Mouse (Mus musculus) hindbrain, postnatal 0 days (tissue): Measurements from ENCODE around the gene 4931429L15Rik. TPM values are rescaled to one million over a fixed set of nuclear protein-coding genes. Genes with fewer than 3 reads are reported as not detected.
A peak's percentile ranks its signal among the peaks of the same experiment; 100 is the strongest.

Source experiments
- ATAC-seq: fragments of 200-750 bp; cut with Nextera tagmentation; 2 replicates; pipeline ENCODE4 v1.8.0; 2017; ENCODE audit warnings: mild to moderate bottlenecking, moderate TSS enrichment, moderate library complexity
- DNase-seq: peaks from one replicate; pipeline ENCODE4 v3.0.0-alpha.2; 2015; ENCODE audit warnings: low spot score
- H3K27ac ChIP-seq: fragments of 300-500 bp; sonication (generic); 2 replicates; pipeline ENCODE4 v1.5.1; 2014; ENCODE audit warnings: mild to moderate bottlenecking
- H3K27me3 ChIP-seq: fragments of 300-500 bp; sonication (generic); 2 replicates; pipeline ENCODE4 v1.6.1; 2014; ENCODE audit warnings: low read length, mixed read lengths; ENCODE audit not compliant: insufficient read depth
- H3K36me3 ChIP-seq: fragments of 300-500 bp; sonication (generic); 2 replicates; pipeline ENCODE4 v1.6.1; 2014; ENCODE audit warnings: low read length, mixed read lengths; ENCODE audit not compliant: insufficient read depth
- H3K4me1 ChIP-seq: fragments of 300-500 bp; sonication (generic); 2 replicates; pipeline ENCODE4 v1.6.1; 2014; ENCODE audit warnings: antibody characterized with exemption, low read length, mixed read lengths; ENCODE audit not compliant: insufficient read depth
- H3K4me2 ChIP-seq: fragments of 300-500 bp; sonication (generic); 2 replicates; pipeline ENCODE4 v1.6.1; 2014; ENCODE audit warnings: low read depth, mild to moderate bottlenecking, low read length, moderate library complexity, mixed read lengths
- H3K4me3 ChIP-seq: fragments of 300-500 bp; sonication (generic); 2 replicates; pipeline ENCODE4 v1.5.1; 2014; ENCODE audit warnings: low read length
- H3K9ac ChIP-seq: fragments of 300-500 bp; sonication (generic); replicated peaks from 2 replicates; pipeline ENCODE4 v1.6.1; 2014; ENCODE audit warnings: mild to moderate bottlenecking, low read length, moderate library complexity, mixed read lengths
- H3K9me3 ChIP-seq: fragments of 300-500 bp; sonication (generic); 2 replicates; pipeline ENCODE4 v1.6.1; 2016; ENCODE audit warnings: low read length, mixed read lengths
- CTCF ChIP-seq: IDR thresholded peaks from 2 replicates; pipeline ENCODE4 v1.5.1; 2016; ENCODE audit warnings: antibody characterized with exemption, control low read depth, low read depth
- WGBS: fragments of 180-500 bp; shearing (Covaris S2); extraction: QIAGEN DNeasy Blood & Tissue Kit; methylation state at CpG from one replicate; pipeline ENCODE4 v1.1.7; 2014; 5-methylcytosine and 5-hydroxymethylcytosine counted together
- polyA plus RNA-seq: library from polyadenylated mRNA; unstranded; fragments of >200 nt; fragmentation: Nextera tagmentation; extraction: Ambion mirVana; gene quantifications from 2 replicates; pipeline ENCODE4 v1.2.1, GENCODE M21; 2015
- total RNA-seq: library from RNA; depleted of rRNA; stranded (reverse); fragments of >200 nt; gene quantifications from 2 replicates; pipeline ENCODE4 v1.2.3, GENCODE M21; 2014

The 4931429L15Rik gene
- total and polyA plus RNA-seq, 2 experiments from 2014 or later, result not detected

DNA sequence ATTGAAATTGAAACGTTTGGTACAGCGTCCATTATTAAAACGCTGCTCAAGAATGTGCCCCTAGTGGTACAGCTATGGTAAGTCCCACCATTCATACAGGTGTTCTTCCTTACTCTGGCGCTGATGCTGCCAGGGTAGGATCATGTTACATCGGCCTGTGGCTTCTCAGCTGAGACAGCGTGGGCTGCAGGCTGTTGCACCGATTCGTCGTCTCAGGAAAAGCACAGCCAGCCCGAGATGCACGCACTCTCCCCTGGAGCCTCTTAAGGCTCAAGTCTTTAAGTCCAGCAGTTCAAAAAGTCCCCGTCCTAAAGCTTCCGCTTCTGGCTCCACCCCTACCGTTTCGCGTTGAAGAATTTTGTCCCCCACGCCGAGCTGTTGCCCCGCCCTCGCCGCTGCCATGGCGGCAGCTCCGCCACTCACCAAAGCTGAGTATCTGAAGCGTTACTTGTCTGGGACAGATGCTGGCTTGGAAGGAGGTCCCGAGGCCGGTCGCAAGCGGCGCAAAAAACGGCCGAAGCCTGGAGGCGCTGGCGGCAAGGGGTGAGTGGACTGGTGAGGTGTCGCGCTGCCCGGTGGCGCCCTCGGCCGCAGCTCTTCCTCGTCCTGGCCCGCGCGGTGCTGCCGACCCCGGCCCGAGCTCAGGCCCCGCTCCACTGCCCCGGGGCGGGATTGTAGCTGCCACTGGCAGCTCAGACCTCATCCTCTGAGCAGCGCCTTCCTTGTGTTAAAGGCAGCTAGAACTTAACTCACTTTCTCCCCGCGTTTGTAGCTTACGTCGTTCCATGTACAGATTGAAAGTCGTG, 37.0 kb downstream of the 4931429L15Rik start, which contains the start of gene Bud13:
Gene Bud13 (plus strand): TSS at position 378 of the 806 bp plus-strand sequence.
- H3K27ac ChIP-seq, result peak within 1 kb of the TSS; percentile 81
- H3K4me2 ChIP-seq, result peak within 1 kb of the TSS; percentile 53
- H3K36me3 ChIP-seq, result peaks cover 38% of the 10 kb centered on the region
- ATAC-seq (peak; percentile 95), DNase-seq (peak; percentile 94)
- peak within 1 kb of the TSS; percentile 89 for H3K4me3 ChIP-seq
- peak within 1 kb of the TSS; percentile 85 for H3K9ac ChIP-seq
- under 1% methylated on average over 55 of the region's 55 CpGs for WGBS
- peaks cover 6% of the 10 kb centered on the region for H3K4me1 ChIP-seq
- H3K27me3 ChIP-seq, result no peaks in the 10 kb centered on the region
- H3K9me3 ChIP-seq, result no peaks in the 10 kb centered on the region
- peak; percentile 83 for TF ChIP-seq CTCF

DNA sequence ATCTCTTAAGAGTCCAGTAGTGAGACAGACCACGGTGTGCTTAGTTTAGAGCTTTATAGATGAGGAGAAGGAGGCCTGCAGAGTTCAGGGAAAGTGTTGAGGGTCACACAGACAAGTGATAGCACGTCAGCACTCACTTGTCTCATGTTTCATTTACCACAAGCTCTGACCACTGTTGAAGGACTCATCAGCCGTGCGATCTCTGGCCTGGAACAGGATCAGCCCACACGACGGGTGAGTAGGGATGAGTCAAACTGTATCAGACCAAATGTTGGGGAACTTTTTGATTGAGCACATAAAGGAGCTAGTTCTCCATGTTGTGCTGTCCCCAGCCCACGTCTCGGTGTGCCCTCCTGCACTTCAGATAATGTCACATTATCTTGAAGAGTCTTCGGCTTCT, 45.3 kb downstream of the 4931429L15Rik start:
- H3K36me3 ChIP-seq, result peaks cover 39% of the 10 kb centered on the region
- ATAC-seq (no peak), DNase-seq (no peak)
- H3K9ac ChIP-seq, result no peak overlapping the region
- no peak overlapping the region for H3K4me3 ChIP-seq
- no peak overlapping the region for H3K27ac ChIP-seq
- H3K4me2 ChIP-seq, result no peak overlapping the region
- WGBS, result 92% methylated on average over 9 of the region's 9 CpGs
- no peaks in the 10 kb centered on the region for H3K9me3 ChIP-seq
- H3K27me3 ChIP-seq, result no peaks in the 10 kb centered on the region
- H3K4me1 ChIP-seq, result peaks cover 5% of the 10 kb centered on the region; the same call in 1 of the 2 replicates
- no peak for TF ChIP-seq CTCF

DNA sequence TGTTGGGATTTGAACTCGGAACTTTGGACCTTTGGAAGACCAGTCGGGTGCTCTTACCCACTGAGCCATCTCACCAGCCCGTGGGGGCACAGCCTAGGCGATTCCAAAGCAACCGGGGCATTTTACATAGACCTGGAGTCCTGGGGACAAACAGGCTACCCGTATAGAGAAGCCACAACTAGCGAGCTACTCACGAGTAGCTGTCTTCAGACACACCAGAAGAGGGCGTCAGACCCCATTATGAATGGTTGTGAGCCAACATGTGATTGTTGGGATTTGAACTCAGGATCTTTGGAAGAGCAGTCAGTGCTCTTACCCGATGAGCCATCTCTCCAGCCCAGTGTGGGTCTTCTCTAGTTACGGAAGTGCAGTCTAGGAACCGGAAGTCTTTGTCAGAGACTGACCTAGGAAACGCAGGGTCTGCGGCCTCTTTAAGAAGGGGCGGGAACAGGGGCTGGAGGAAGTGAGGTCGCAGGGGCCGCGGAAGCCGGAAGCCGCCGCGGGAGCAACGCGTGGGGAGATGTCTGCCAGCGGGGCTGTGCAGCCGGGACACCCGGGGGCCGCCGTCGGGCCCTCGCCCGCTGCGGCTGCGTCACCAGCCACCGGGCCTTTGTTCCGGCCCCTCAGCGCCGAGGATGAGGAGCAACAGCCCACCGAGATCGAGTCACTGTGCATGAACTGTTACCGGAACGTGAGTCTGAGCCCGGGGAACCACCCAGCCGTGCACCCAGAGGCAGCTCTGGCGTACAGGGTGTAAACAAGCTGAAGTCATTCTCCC, 46.9 kb downstream of the 4931429L15Rik start, which contains the start of gene Zpr1:
Gene Zpr1 (plus strand): TSS at position 388 of the 778 bp plus-strand sequence.
- DNase-seq (peak; percentile 95), ATAC-seq (peak; percentile 96)
- 6% methylated on average over 45 of the region's 45 CpGs for WGBS
- Histone ChIP-seq H3K27me3 (no peaks in the 10 kb centered on the region; the same call in 1 of the 2 replicates), H3K36me3 (peaks cover 30% of the 10 kb centered on the region), H3K4me1 (peaks cover 5% of the 10 kb centered on the region; the same call in 1 of the 2 replicates), H3K9me3 (no peaks in the 10 kb centered on the region), H3K27ac (peak within 1 kb of the TSS; percentile 70), H3K4me3 (peak within 1 kb of the TSS; percentile 71), H3K9ac (peak within 1 kb of the TSS; percentile 68), H3K4me2 (peak within 1 kb of the TSS; percentile 95)
- TF ChIP-seq CTCF, result peak; percentile 57

DNA sequence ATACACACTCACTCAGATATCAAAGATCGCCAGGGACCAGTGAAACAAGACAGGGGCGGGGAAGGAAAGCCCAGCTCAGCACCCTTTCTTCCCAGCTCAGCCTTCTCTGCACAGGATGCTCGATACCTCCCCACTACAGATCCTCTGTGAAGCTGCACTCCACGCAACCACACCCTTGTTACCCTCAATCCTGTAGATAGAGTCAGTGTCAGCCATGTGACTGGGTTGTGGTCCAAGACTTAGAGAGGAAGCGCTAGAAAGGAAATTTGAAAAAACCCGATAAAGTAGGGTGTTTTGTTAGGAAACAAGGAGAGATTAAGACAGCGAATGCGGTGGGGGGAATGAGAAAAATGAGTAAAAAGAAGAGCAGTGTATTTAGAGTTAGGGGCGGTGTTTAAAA, 47.7 kb downstream of the 4931429L15Rik start:
- H3K36me3 ChIP-seq, result peaks cover 22% of the 10 kb centered on the region
- no peaks in the 10 kb centered on the region; the same call in 1 of the 2 replicates for H3K27me3 ChIP-seq
- H3K4me3 ChIP-seq, result no peak overlapping the region
- 89% methylated on average over 9 of the region's 9 CpGs for WGBS
- no peak for TF ChIP-seq CTCF
- H3K4me1 ChIP-seq, result peaks cover 5% of the 10 kb centered on the region; the same call in 1 of the 2 replicates
- H3K9me3 ChIP-seq, result no peaks in the 10 kb centered on the region
- DNase-seq, result no peak
- no peak overlapping the region for H3K9ac ChIP-seq
- H3K4me2 ChIP-seq, result peak overlapping the region; percentile 95; the same call in 1 of the 2 replicates
- ATAC-seq, result no peak
- H3K27ac ChIP-seq, result no peak overlapping the region

- H3K4me1 ChIP-seq, result peaks cover 5% of the 10 kb centered on the region; the same call in 1 of the 2 replicates
- H3K36me3 ChIP-seq, result peaks cover 9% of the 10 kb centered on the region
- H3K9ac ChIP-seq, result no peak overlapping the region
- H3K9me3 ChIP-seq, result no peaks in the 10 kb centered on the region
- no peak overlapping the region for H3K4me2 ChIP-seq
- H3K27ac ChIP-seq, result no peak overlapping the region
- DNase-seq (no peak), ATAC-seq (no peak)
- 94% methylated on average over 4 of the region's 4 CpGs for WGBS
- TF ChIP-seq CTCF, result no peak
- no peak overlapping the region for H3K4me3 ChIP-seq
- H3K27me3 ChIP-seq, result no peaks in the 10 kb centered on the region; the same call in 1 of the 2 replicates
These were observed 49.0 kb downstream of the 4931429L15Rik start for GRCm38 (mm10) chr9:46270782-46271181.

DNA sequence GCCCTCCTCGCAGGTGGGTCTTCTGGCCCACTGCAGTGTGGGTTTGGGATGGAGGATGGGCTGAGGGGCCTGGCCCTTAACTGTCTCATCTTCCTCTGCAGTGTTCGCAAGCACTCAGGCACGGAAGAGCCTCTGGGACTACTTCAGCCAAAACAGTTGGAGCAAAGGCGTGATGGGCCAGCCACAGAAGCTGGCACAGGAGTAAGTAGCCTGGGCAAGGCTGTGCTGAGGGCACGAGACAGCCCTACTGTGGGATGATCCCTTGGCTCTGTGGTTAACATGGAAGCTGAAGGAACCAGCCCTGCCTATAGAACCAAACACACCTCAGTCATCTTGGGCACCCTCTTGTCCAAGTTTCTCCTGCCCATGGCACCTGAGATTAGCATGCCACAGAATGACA, 50.7 kb downstream of the 4931429L15Rik start:
- Histone ChIP-seq H3K27ac (no peak overlapping the region), H3K4me1 (peaks cover 5% of the 10 kb centered on the region; the same call in 1 of the 2 replicates), H3K9me3 (no peaks in the 10 kb centered on the region)

More for the DNA sequence above, 50.7 kb downstream of the 4931429L15Rik start:
- DNase-seq, result no peak
- no peak for TF ChIP-seq CTCF
- Histone ChIP-seq H3K4me3 (no peak overlapping the region), H3K27me3 (no peaks in the 10 kb centered on the region; the same call in 1 of the 2 replicates), H3K9ac (no peak overlapping the region), H3K4me2 (no peak overlapping the region), H3K36me3 (no peaks in the 10 kb centered on the region)
- WGBS, result 85% methylated on average over 5 of the region's 5 CpGs
- ATAC-seq, result no peak
